Comparison of ENCODE assay signal across 8 mouse cellular contexts in the genomic region with DNA sequence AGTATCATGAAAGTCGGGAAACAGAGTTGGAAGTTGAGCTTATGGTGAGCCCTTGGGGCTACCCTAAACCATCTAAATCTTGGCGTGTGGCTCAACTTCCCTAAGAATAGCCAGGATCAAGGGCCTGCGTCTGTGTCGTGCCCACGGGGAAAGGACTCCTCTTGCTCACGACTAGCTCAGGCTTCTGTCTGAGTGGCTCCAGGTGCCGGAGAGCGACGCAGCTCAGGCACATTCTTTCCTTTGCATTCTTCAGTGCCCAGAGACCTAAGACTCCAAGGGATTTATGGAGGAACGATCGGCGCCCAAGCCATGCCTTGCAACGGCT. TPM values are rescaled to one million over a fixed set of nuclear protein-coding genes. Genes with fewer than 3 reads are reported as not detected.
DNase-seq lines count a peak whose midpoint lies in the region; ATAC-seq and TF ChIP-seq lines count a peak whose summit lies in the region.

No protein-coding gene starts in this region.

- H3K9ac ChIP-seq in kidney, embryonic 15.5 days = peak overlapping the region; percentile 48
- peak overlapping the region; percentile 60 for H3K9ac ChIP-seq in intestine, embryonic 15.5 days

- H3ac ChIP-seq in myocyte (ENCODE audit: control insufficient read depth, insufficient read length) = peak overlapping the region; percentile 78

- H3K9me3 ChIP-seq in kidney, embryonic 15.5 days (replicated peaks) = no peaks in the 10 kb centered on the region
- H3K9me3 ChIP-seq in intestine, embryonic 15.5 days = no peaks in the 10 kb centered on the region

- peak overlapping the region; percentile 84 for H3K4me3 ChIP-seq in kidney, embryonic 15.5 days (replicated peaks)
- peak overlapping the region; percentile 96 for H3K4me3 ChIP-seq in intestine, embryonic 15.5 days (replicated peaks)
- H3K4me3 ChIP-seq in myocyte = peak overlapping the region; percentile 62

- H3K27me3 ChIP-seq in kidney, embryonic 15.5 days = no peaks in the 10 kb centered on the region
- H3K27me3 ChIP-seq in intestine, embryonic 15.5 days (replicated peaks) = no peaks in the 10 kb centered on the region
- no peaks in the 10 kb centered on the region for H3K27me3 ChIP-seq in myocyte (ENCODE audit: control insufficient read depth, insufficient read depth, insufficient read length)

- H3K27ac ChIP-seq in kidney, embryonic 15.5 days = peak overlapping the region; percentile 100
- peak overlapping the region; percentile 97 for H3K27ac ChIP-seq in intestine, embryonic 15.5 days

- WGBS in kidney, embryonic 15.5 days = under 1% methylated on average over 13 of the region's 13 CpGs
- WGBS in intestine, embryonic 15.5 days = under 1% methylated on average over 13 of the region's 13 CpGs

- DNase-seq in kidney, postnatal 36 days = no peak
- DNase-seq in natural killer cell, adult 2 months (ENCODE audit: low spot score in 2 of 2) = no peak
- DNase-seq in gastrocnemius, postnatal 4 days (ENCODE audit: low spot score in 2 of 2) = no peak
- no peak for DNase-seq in urinary bladder, postnatal 25 days (ENCODE audit: low spot score)

- H3K79me2 ChIP-seq in myocyte (ENCODE audit: control insufficient read depth, insufficient read depth) = peaks cover 36% of the 10 kb centered on the region

- H3K36me3 ChIP-seq in kidney, embryonic 15.5 days = no peaks in the 10 kb centered on the region
- H3K36me3 ChIP-seq in intestine, embryonic 15.5 days = no peaks in the 10 kb centered on the region
- H3K36me3 ChIP-seq in myocyte (ENCODE audit: control insufficient read depth, insufficient read depth) = no peaks in the 10 kb centered on the region

- H3K4me2 ChIP-seq in kidney, embryonic 15.5 days = peak overlapping the region; percentile 74
- peak overlapping the region; percentile 79 for H3K4me2 ChIP-seq in intestine, embryonic 15.5 days (replicated peaks)
- peak overlapping the region; percentile 78 for H3K4me2 ChIP-seq in myocyte (ENCODE audit: low read depth)

- no peak for TF ChIP-seq POLR2A in myocyte (IDR thresholded peaks at IDR 0.05; ENCODE audit: insufficient read length, low read depth)

- H3K4me1 ChIP-seq in kidney, embryonic 15.5 days = peaks cover 7% of the 10 kb centered on the region; the same call in 1 of the 2 replicates
- H3K4me1 ChIP-seq in intestine, embryonic 15.5 days (replicated peaks) = peaks cover 2% of the 10 kb centered on the region; the same call in 1 of the 2 replicates

- ATAC-seq in kidney, embryonic 15.5 days (replicated peaks; ENCODE audit: low FRiP score) = peak; percentile 50
- ATAC-seq in common myeloid progenitor, adult 5-6 weeks (replicated peaks; ENCODE audit: low read depth, poor library complexity, severe bottlenecking) = peak; percentile 29
- ATAC-seq in intestine, embryonic 15.5 days = peak; percentile 52

TF ChIP-seq in myocyte, 11 proteins besides CTCF, POLR2A, EP300 and RAD21:
- TF ChIP-seq MYOD1 (IDR thresholded peaks at IDR 0.05; ENCODE audit: control insufficient read depth in 1 of 3, insufficient read length in 2 of 3, low read depth in 2 of 3) (no peak), E2F4 (IDR thresholded peaks at IDR 0.05; ENCODE audit: insufficient read depth) (no peak), TCF3 (IDR thresholded peaks at IDR 0.05; ENCODE audit: insufficient read length, low read depth) (no peak), MYOG (IDR thresholded peaks at IDR 0.05; ENCODE audit: control insufficient read depth in 1 of 3, insufficient read depth in 1 of 3, insufficient read length in 2 of 3, low read depth in 2 of 3) (no peak), USF1 (IDR thresholded peaks at IDR 0.05; ENCODE audit: low read depth) (no peak), POLR2AphosphoS2 (IDR thresholded peaks at IDR 0.05; ENCODE audit: insufficient read length, low read depth) (no peak), CEBPB (IDR thresholded peaks at IDR 0.05; ENCODE audit: insufficient read depth, poor library complexity, severe bottlenecking) (no peak)

RNA-seq across cellular contexts. Expression of gene Arhgap5, which starts 0.7 kb away (rescaled TPM):
- polyA plus RNA-seq in kidney, embryonic 15.5 days (2015; fragmentation: Nextera tagmentation; extraction: Ambion mirVana) = 40.2 and 45.8 TPM in 2 replicates
- total RNA-seq in common myeloid progenitor, adult 5-6 weeks (2017) = 18.9 and 24.0 TPM in 2 replicates
- polyA plus RNA-seq in intestine, embryonic 15.5 days (2015; fragmentation: Nextera tagmentation; extraction: Ambion mirVana) = 31.5 and 36.0 TPM in 2 replicates
- polyA plus RNA-seq in myocyte (2012; fragmentation: generic; extraction: Trizol) = 9.9 TPM
- 10 to 100 TPM; 55.0 to 61.7 TPM for total RNA-seq in gastrocnemius, postnatal 4 days (2021)
